Mouse (Mus musculus) forelimb bud, embryonic 11.5 days (tissue): ENCODE measurements at regions not wholly inside any gene's neighbourhood (a gene's known extent, or its start where the extent isn't known, plus 50 kb on each side); places are given as distances from the start of the nearest gene placed in this dataset.
"Not testable (repeated sequence)": the region's sequence is repeated elsewhere in the genome, so short reads cannot be mapped to it uniquely, and the experiment has no call there.

Experiments
- DNase-seq: peaks from one replicate; pipeline ENCODE4 v3.0.0-alpha.2; 2012; ENCODE audit warnings: low read depth, low spot score

DNA sequence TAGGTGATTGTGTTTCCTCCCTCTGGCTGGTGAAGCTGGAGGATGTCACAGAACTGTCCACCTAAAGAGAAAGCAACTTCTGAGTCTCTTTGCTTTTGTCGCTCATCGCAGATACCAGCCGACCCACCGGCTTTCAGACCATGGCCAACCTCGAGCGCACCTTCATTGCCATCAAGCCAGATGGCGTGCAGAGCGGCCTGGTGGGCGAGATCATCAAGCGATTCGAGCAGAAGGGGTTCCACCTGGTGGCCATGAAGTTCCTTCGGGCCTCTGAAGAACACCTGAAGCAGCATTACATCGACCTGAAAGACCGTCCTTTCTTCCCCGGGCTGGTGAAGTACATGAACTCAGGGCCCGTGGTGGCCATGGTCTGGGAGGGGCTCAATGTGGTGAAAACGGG, 131.7 kb downstream of the Nuak1 start:
- not testable (repeated sequence) for DNase-seq

DNA sequence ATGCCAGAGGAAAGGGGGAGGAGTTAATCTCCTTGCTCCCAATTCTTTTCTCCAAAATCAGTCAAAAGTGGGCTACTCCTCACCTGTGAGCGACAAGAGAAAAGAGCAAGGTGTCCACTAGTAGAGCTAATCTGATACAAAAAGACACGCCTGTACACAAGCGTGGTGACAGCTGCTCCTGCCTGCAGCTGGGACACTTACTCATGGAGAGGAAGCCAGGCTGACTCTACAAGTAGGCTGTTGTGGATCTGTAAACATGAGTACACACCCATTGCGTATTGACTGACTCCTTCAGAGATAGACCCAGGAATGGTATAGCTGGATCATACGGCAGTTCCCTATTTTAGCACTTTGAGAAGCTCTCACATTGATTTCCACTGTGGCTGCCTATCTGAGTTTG, 129.7 kb downstream of the Nuak1 start:
- DNase-seq, result no peak

DNA sequence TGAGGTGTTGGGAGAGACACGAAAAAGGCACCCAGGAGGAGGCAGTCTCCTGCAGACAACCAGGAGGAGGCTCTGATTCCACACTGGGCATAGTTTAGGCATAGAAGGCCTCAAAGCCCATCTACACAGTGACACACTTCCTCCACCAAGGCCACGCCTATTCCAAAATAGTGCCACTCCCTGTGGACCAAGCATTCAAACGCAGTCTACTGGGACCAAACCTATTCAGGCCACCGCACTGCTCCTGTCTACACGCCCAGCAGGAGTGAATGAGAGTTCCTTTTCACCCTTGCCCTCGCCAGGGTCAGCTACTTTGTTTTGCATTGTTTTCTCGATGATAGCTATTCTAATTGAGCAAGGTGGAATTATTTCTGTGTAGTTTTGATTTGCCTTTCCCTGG, 127.7 kb downstream of the Nuak1 start:
- no peak for DNase-seq

DNA sequence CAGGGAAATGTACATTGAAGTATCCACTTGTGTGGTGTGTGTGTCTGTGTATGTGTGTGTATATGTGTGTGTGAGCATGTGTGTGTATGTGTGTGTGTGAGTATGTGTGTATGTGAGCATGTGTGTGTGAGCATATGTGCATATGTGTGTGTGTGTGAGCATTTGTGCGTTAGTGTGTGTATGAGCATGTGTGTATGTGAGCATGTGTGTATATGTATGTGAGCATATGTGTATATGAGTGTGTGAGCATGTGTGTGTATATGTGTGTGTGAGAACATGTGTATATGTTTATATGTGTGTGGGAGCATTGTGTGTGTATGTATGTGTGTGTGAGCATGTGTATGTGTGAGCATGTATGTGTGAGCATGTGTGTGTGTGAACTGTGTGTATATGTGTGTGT, 123.5 kb downstream of the Nuak1 start:
- DNase-seq, result no peak

DNA sequence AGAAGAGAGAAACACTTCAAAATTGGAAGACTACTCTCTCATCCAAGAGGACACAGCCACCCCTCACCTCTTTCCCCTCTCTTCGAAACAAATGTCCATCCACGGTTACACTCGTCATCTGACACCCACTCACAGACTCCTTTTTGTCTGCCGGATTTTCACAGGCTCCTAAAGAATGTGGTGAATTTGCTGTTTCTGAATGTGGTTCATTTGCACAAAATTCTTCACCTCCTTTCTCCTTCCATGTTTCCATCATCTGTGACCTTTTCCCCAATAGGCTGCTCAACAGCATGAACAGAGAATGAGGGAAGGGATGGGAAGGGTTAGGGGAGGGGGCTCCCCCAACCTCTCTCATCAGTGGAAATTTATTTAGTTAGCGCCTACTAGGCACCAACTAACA, 122.4 kb downstream of the Nuak1 start:
- DNase-seq, result no peak
